Mouse (Mus musculus) liver, postnatal 0 days (tissue): Measurements from ENCODE around the gene Rpia.

Experiments used
- CTCF ChIP-seq: sonication (generic); IDR thresholded peaks from 2 replicates; pipeline ENCODE4 v1.5.1; 2016; ENCODE audit warnings: antibody characterized with exemption, low read depth
- EP300 ChIP-seq: IDR thresholded peaks from 2 replicates; pipeline ENCODE4 v1.6.1; 2016; ENCODE audit warnings: antibody characterized with exemption, low read depth, mild to moderate bottlenecking

GRCm38 (mm10) chr6:70796940-70797339 lies 4.9 kb upstream of the Rpia start:
- TF ChIP-seq CTCF (no peak), EP300 (no peak)
